Comparison of ENCODE assay signal across 14 mouse cellular contexts in genomic region chr3:105910519-105911190, GRCm38 (mm10). TPM values are rescaled to one million over a fixed set of nuclear protein-coding genes. Genes with fewer than 3 reads are reported as not detected.
A peak's percentile ranks its signal among the peaks of the same experiment; 100 is the strongest.
DNase-seq lines count a peak whose midpoint lies in the region; ATAC-seq and TF ChIP-seq lines count a peak whose summit lies in the region.
"Had no signal": no experiment of that assay in that cellular context is flagged by ENCODE, and none has a peak within 500 bp of the region (broad histone marks: within the 10 kb centered on the region; RNA-seq: fewer than 3 reads in every experiment).

No protein-coding gene starts in this region.

- WGBS in liver, embryonic 16.5 days (ENCODE audit: insufficient replicate concordance), result 38% methylated on average over 11 of the region's 11 CpGs
- WGBS in liver, embryonic 12.5 days (ENCODE audit: insufficient replicate concordance), result 43% methylated on average over 11 of the region's 11 CpGs
- WGBS in bone marrow, adult 2 months, result 8% methylated on average over 11 of the region's 11 CpGs
- 15% methylated on average over 11 of the region's 11 CpGs for WGBS in macrophage (ENCODE audit: missing documents)
- 78% methylated on average over 11 of the region's 11 CpGs for WGBS in forebrain, embryonic 14.5 days

- H3K4me1 ChIP-seq in liver, embryonic 16.5 days (ENCODE audit: control insufficient read depth, low read depth, low read length), result peaks cover 27% of the 10 kb centered on the region
- peaks cover 42% of the 10 kb centered on the region for H3K4me1 ChIP-seq in liver, embryonic 12.5 days
- H3K4me1 ChIP-seq in bone marrow, adult 2 months (ENCODE audit: control insufficient read depth, insufficient read depth, low read length), result peaks cover 6% of the 10 kb centered on the region
- H3K4me1 ChIP-seq in forebrain, embryonic 14.5 days (ENCODE audit: control insufficient read depth, insufficient read depth, low read length), result no peaks in the 10 kb centered on the region
- H3K4me1 ChIP-seq: embryonic facial prominence, embryonic 15.5 days had no signal

- no peaks in the 10 kb centered on the region for H3K27me3 ChIP-seq in liver, embryonic 16.5 days (ENCODE audit: control insufficient read depth, insufficient read depth, low read depth, low read length)
- H3K27me3 ChIP-seq in liver, embryonic 12.5 days (replicated peaks), result peaks cover 5% of the 10 kb centered on the region; the same call in 1 of the 2 replicates
- H3K27me3 ChIP-seq in forebrain, embryonic 14.5 days (replicated peaks; ENCODE audit: control insufficient read depth, insufficient read depth, low read length), result no peaks in the 10 kb centered on the region
- H3K27me3 ChIP-seq: embryonic facial prominence, embryonic 15.5 days; liver, embryonic 13.5 days had no signal

- H3K27ac ChIP-seq in liver, embryonic 16.5 days (ENCODE audit: low read length), result 0 out of 2 replicates have a peak overlapping the region, but pooled peaks have one; percentile 9
- no peak overlapping the region for H3K27ac ChIP-seq in liver, embryonic 12.5 days
- H3K27ac ChIP-seq in bone marrow, adult 2 months (ENCODE audit: control insufficient read depth, insufficient read depth, low read depth, low read length, poor library complexity), result peak overlapping the region; percentile 53
- peak overlapping the region; percentile 32 for H3K27ac ChIP-seq in macrophage
- H3K27ac ChIP-seq in forebrain, embryonic 14.5 days (ENCODE audit: low read depth, low read length), result no peak overlapping the region
- H3K27ac ChIP-seq: embryonic facial prominence, embryonic 15.5 days; liver, embryonic 13.5 days had no signal

- no peaks in the 10 kb centered on the region for H3K9me3 ChIP-seq in liver, embryonic 16.5 days (replicated peaks; ENCODE audit: control insufficient read depth, low read length)
- no peaks in the 10 kb centered on the region for H3K9me3 ChIP-seq in liver, embryonic 12.5 days (replicated peaks)
- H3K9me3 ChIP-seq in forebrain, embryonic 14.5 days (replicated peaks; ENCODE audit: control insufficient read depth, low read length), result no peaks in the 10 kb centered on the region
- H3K9me3 ChIP-seq: embryonic facial prominence, embryonic 15.5 days; liver, embryonic 13.5 days had no signal

- no peaks in the 10 kb centered on the region for H3K79me2 ChIP-seq in macrophage (ENCODE audit: inconsistent target)

- H3K9ac ChIP-seq in liver, embryonic 16.5 days (ENCODE audit: low read depth, low read length), result no peak overlapping the region; the same call in 1 of the 2 replicates
- no peak overlapping the region for H3K9ac ChIP-seq in liver, embryonic 12.5 days
- H3K9ac ChIP-seq in forebrain, embryonic 14.5 days (ENCODE audit: low read length), result no peak overlapping the region
- H3K9ac ChIP-seq: embryonic facial prominence, embryonic 15.5 days; liver, embryonic 13.5 days had no signal

- H3K4me3 ChIP-seq in liver, embryonic 16.5 days (ENCODE audit: low read depth, low read length), result no peak overlapping the region
- H3K4me3 ChIP-seq in liver, embryonic 12.5 days, result no peak overlapping the region
- peak overlapping the region; percentile 36 for H3K4me3 ChIP-seq in bone marrow, adult 2 months (replicated peaks; ENCODE audit: control insufficient read depth, low read depth, low read length)
- no peak overlapping the region for H3K4me3 ChIP-seq in macrophage (ENCODE audit: inconsistent target)
- H3K4me3 ChIP-seq in forebrain, embryonic 14.5 days (ENCODE audit: low read depth, low read length), result no peak overlapping the region
- H3K4me3 ChIP-seq: embryonic facial prominence, embryonic 15.5 days; liver, embryonic 13.5 days had no signal

- peak; percentile 47 for DNase-seq in thymus, postnatal 25 days
- DNase-seq in right cerebral cortex, postnatal 14 days, result no peak
- DNase-seq in forebrain, embryonic 14.5 days (ENCODE audit: low spot score), result no peak
- no peak for DNase-seq in retina, embryonic 14.5 days (ENCODE audit: low spot score)
- DNase-seq: cerebellum, postnatal 25 days; heart, postnatal 4 days; liver, embryonic 13.5 days had no signal

- TF ChIP-seq POLR2A in bone marrow, adult 2 months (IDR thresholded peaks at IDR 0.05; ENCODE audit: borderline replicate concordance, control insufficient read depth, low read depth, low read length), result no peak

- peak overlapping the region; percentile 28 for H3K4me2 ChIP-seq in liver, embryonic 16.5 days (ENCODE audit: low read depth, low read length)
- no peak overlapping the region for H3K4me2 ChIP-seq in liver, embryonic 12.5 days
- no peak overlapping the region for H3K4me2 ChIP-seq in forebrain, embryonic 14.5 days (ENCODE audit: low read length)
- H3K4me2 ChIP-seq: embryonic facial prominence, embryonic 15.5 days; liver, embryonic 13.5 days had no signal

- no peaks in the 10 kb centered on the region for H3K36me3 ChIP-seq in liver, embryonic 16.5 days (ENCODE audit: control insufficient read depth, insufficient read depth)
- H3K36me3 ChIP-seq in liver, embryonic 12.5 days, result no peaks in the 10 kb centered on the region
- no peaks in the 10 kb centered on the region for H3K36me3 ChIP-seq in macrophage (ENCODE audit: inconsistent target)
- no peaks in the 10 kb centered on the region for H3K36me3 ChIP-seq in forebrain, embryonic 14.5 days (ENCODE audit: control insufficient read depth, insufficient read depth, low read length)
- H3K36me3 ChIP-seq: embryonic facial prominence, embryonic 15.5 days; liver, embryonic 13.5 days had no signal

- no peak for TF ChIP-seq CTCF in bone marrow, adult 2 months (IDR thresholded peaks at IDR 0.05; ENCODE audit: control insufficient read depth, insufficient read depth, low read length)

- peak; percentile 50 for ATAC-seq in liver, embryonic 16.5 days (ENCODE audit: low read depth)
- ATAC-seq in liver, embryonic 12.5 days, result no peak
- no peak for ATAC-seq in forebrain, embryonic 14.5 days
- ATAC-seq: midbrain, embryonic 16.5 days had no signal

RNA-seq across cellular contexts. Expression of gene I830077J02Rik, which starts 21.8 kb away (rescaled TPM):
- 2.4 and 2.9 TPM in 2 replicates for polyA plus RNA-seq in liver, embryonic 16.5 days (2015; fragmentation: Nextera tagmentation; extraction: Ambion mirVana)
- polyA plus RNA-seq in liver, embryonic 12.5 days (2016; fragmentation: Nextera tagmentation; extraction: Ambion mirVana), result 4.0 and 4.4 TPM in 2 replicates
- polyA plus RNA-seq in bone marrow, adult 2 months (2011; ENCODE audit: insufficient read depth, insufficient read length, low replicate concordance, missing spikeins), result 27.2 and 72.9 TPM in 2 replicates
- 10 to 100 TPM in 19 of 26 experiments, 1 to 10 TPM in 7; 2.8 to 56.4 (median 19.7) TPM for total RNA-seq in macrophage (2018; cell fraction: chromatin; rRNA removed)
- 10 to 100 TPM in 21 of 26 experiments, 1 to 10 TPM in 5; 8.0 to 36.7 (median 16.7) TPM for total RNA-seq in macrophage (2018; cell fraction: cytosol; rRNA removed)
- total RNA-seq in macrophage (2018; cell fraction: nucleus; rRNA removed), result 10 to 100 TPM in 23 of 26 experiments, 1 to 10 TPM in 3; 6.3 to 60.0 (median 23.8) TPM
- 5.4 to 14.3 TPM (median 11.3 TPM) in 3 replicates for polyA plus RNA-seq in macrophage (2018)
- 0.36 TPM in 1 of 2 replicates, not detected in the other for polyA plus RNA-seq in forebrain, embryonic 14.5 days (2014; fragmentation: Nextera tagmentation; extraction: Ambion mirVana)

RNA-seq across cellular contexts. Expression of gene Tmigd3, which starts 40.0 kb away (rescaled TPM):
- polyA plus RNA-seq in liver, embryonic 16.5 days (2015; fragmentation: Nextera tagmentation; extraction: Ambion mirVana), result not detected in 2 replicates
- polyA plus RNA-seq in liver, embryonic 12.5 days (2016; fragmentation: Nextera tagmentation; extraction: Ambion mirVana), result 0.30 TPM in 1 of 2 replicates, not detected in the other
- not detected in 2 replicates for polyA plus RNA-seq in bone marrow, adult 2 months (2011; ENCODE audit: insufficient read depth, insufficient read length, low replicate concordance, missing spikeins)
- total RNA-seq in macrophage (2018; cell fraction: chromatin; rRNA removed), result not detected
- under 1 TPM in 22 of 26 experiments, not detected in 4; 0.20 to 0.77 (median 0.42) TPM for total RNA-seq in macrophage (2018; cell fraction: cytosol; rRNA removed)
- total RNA-seq in macrophage (2018; cell fraction: nucleus; rRNA removed), result under 1 TPM in 3 of 26 experiments, not detected in 23; 0.58 to 0.75 (median 0.72) TPM
- 0.26 to 0.61 TPM in 2 of 3 replicates, not detected in the other for polyA plus RNA-seq in macrophage (2018)
- not detected in 2 replicates for polyA plus RNA-seq in forebrain, embryonic 14.5 days (2014; fragmentation: Nextera tagmentation; extraction: Ambion mirVana)
- total RNA-seq: left cerebral cortex, adult 18-20 months had no signal
- polyA plus RNA-seq: midbrain, embryonic 16.5 days had no signal

RNA-seq across cellular contexts. Expression of gene Adora3, which starts 40.0 kb away (rescaled TPM):
- 0.48 and 0.77 TPM in 2 replicates for polyA plus RNA-seq in liver, embryonic 16.5 days (2015; fragmentation: Nextera tagmentation; extraction: Ambion mirVana)
- polyA plus RNA-seq in liver, embryonic 12.5 days (2016; fragmentation: Nextera tagmentation; extraction: Ambion mirVana), result 0.17 and 0.39 TPM in 2 replicates
- polyA plus RNA-seq in bone marrow, adult 2 months (2011; ENCODE audit: insufficient read depth, insufficient read length, low replicate concordance, missing spikeins), result 1.7 and 3.4 TPM in 2 replicates
- 1 to 10 TPM in 6 of 26 experiments, under 1 TPM in 7, not detected in 13; 0.40 to 2.3 (median 0.98) TPM for total RNA-seq in macrophage (2018; cell fraction: chromatin; rRNA removed)
- 1 to 10 TPM in 11 of 26 experiments, under 1 TPM in 15; 0.24 to 2.1 (median 0.90) TPM for total RNA-seq in macrophage (2018; cell fraction: cytosol; rRNA removed)
- 1 to 10 TPM in 15 of 26 experiments, under 1 TPM in 10, not detected in 1; 0.30 to 3.7 (median 1.2) TPM for total RNA-seq in macrophage (2018; cell fraction: nucleus; rRNA removed)
- polyA plus RNA-seq in macrophage (2018), result 0.30 to 1.9 TPM (median 1.1 TPM) in 3 replicates
- 0.11 and 0.28 TPM in 2 replicates for polyA plus RNA-seq in forebrain, embryonic 14.5 days (2014; fragmentation: Nextera tagmentation; extraction: Ambion mirVana)
- total RNA-seq: heart, postnatal 4 days had no signal

RNA-seq across cellular contexts. Expression of gene Wdr77, which starts 48.5 kb away (rescaled TPM):
- polyA plus RNA-seq in liver, embryonic 16.5 days (2015; fragmentation: Nextera tagmentation; extraction: Ambion mirVana), result 35.1 and 35.9 TPM in 2 replicates
- 86.6 and 90.0 TPM in 2 replicates for polyA plus RNA-seq in liver, embryonic 12.5 days (2016; fragmentation: Nextera tagmentation; extraction: Ambion mirVana)
- 15.8 and 23.9 TPM in 2 replicates for polyA plus RNA-seq in bone marrow, adult 2 months (2011; ENCODE audit: insufficient read depth, insufficient read length, low replicate concordance, missing spikeins)
- total RNA-seq in macrophage (2018; cell fraction: chromatin; rRNA removed), result 10 to 100 TPM in 19 of 26 experiments, 1 to 10 TPM in 7; 5.2 to 35.9 (median 18.0) TPM
- 10 to 100 TPM in 18 of 26 experiments, 1 to 10 TPM in 8; 7.1 to 14.5 (median 10.9) TPM for total RNA-seq in macrophage (2018; cell fraction: cytosol; rRNA removed)
- 10 to 100 TPM in 16 of 26 experiments, 1 to 10 TPM in 10; 5.1 to 42.0 (median 11.9) TPM for total RNA-seq in macrophage (2018; cell fraction: nucleus; rRNA removed)
- 11.7 to 27.3 TPM (median 12.7 TPM) in 3 replicates for polyA plus RNA-seq in macrophage (2018)
- polyA plus RNA-seq in forebrain, embryonic 14.5 days (2014; fragmentation: Nextera tagmentation; extraction: Ambion mirVana), result 87.5 and 88.2 TPM in 2 replicates

RNA-seq across cellular contexts. Expression of gene Atp5f1, which starts 49.2 kb away (rescaled TPM):
- polyA plus RNA-seq in liver, embryonic 16.5 days (2015; fragmentation: Nextera tagmentation; extraction: Ambion mirVana), result 287 and 311 TPM in 2 replicates
- polyA plus RNA-seq in liver, embryonic 12.5 days (2016; fragmentation: Nextera tagmentation; extraction: Ambion mirVana), result 368 TPM in 2 replicates
- polyA plus RNA-seq in bone marrow, adult 2 months (2011; ENCODE audit: insufficient read depth, insufficient read length, low replicate concordance, missing spikeins), result 125 and 184 TPM in 2 replicates
- 10 to 100 TPM; 16.1 to 90.8 (median 56.0) TPM for total RNA-seq in macrophage (2018; cell fraction: chromatin; rRNA removed)
- 100 to 1,000 TPM; 145 to 251 (median 202) TPM for total RNA-seq in macrophage (2018; cell fraction: cytosol; rRNA removed)
- total RNA-seq in macrophage (2018; cell fraction: nucleus; rRNA removed), result 100 to 1,000 TPM in 4 of 26 experiments, 10 to 100 TPM in 22; 32.9 to 108 (median 70.0) TPM
- 178 to 432 TPM (median 247 TPM) in 3 replicates for polyA plus RNA-seq in macrophage (2018)
- polyA plus RNA-seq in forebrain, embryonic 14.5 days (2014; fragmentation: Nextera tagmentation; extraction: Ambion mirVana), result 552 and 581 TPM in 2 replicates

Comparison
In these comparisons a context has a peak if more than half of its experiments do, and no peak if none do; other contexts are left out.
1. H3K27ac ChIP-seq: peak in liver, embryonic 16.5 days (single experiment), bone marrow, adult 2 months (single experiment) and macrophage (single experiment); none in liver, embryonic 12.5 days (single experiment) and forebrain, embryonic 14.5 days (single experiment).